Mouse (Mus musculus): ENCODE results near the gene Ebp. TPM values are rescaled to one million over a fixed set of nuclear protein-coding genes. Genes with fewer than 3 reads are reported as not detected.
A peak's percentile ranks its signal among the peaks of the same experiment; 100 is the strongest.

Ebp gene
- polyA plus RNA-seq, 1 experiment from 2014 or later = 41.1 TPM

DNA sequence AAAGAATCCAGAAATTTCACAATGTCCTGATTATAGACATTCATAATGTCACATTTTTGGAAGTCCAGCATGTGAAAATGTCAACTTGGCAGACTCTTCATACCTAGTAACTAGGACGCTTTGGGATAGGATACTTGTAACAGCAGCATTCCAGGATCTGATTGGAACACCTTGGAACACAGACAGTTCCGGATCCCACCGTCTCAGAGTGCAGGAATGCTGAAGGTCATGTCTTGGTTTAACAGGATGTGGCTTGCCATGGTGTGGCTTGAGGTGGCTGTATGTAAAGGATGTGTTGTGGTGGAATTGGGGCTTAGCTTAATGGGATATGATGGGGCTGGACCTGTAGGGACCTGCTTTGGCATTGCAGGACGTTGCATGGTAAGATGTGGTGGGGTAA lies 11.8 kb upstream of the Ebp start:
- no peak overlapping the region for H3K4me2 ChIP-seq (replicated peaks; ENCODE audit: low read depth, low read length)
- H3K4me1 ChIP-seq (ENCODE audit: control insufficient read depth, insufficient read depth, low read length) = no peaks in the 10 kb centered on the region
- no peaks in the 10 kb centered on the region for H3K27me3 ChIP-seq (ENCODE audit: control insufficient read depth, insufficient read depth, low read length)
- H3K4me3 ChIP-seq (ENCODE audit: low read depth, low read length) = no peak overlapping the region
- 65% methylated on average over 4 of the region's 4 CpGs for WGBS
- H3K9ac ChIP-seq (replicated peaks; ENCODE audit: low read depth, low read length) = no peak overlapping the region
- ATAC-seq (ENCODE audit: insufficient number of reproducible peaks, insufficient read depth, low FRiP score, low read depth) = no peak
- no peaks in the 10 kb centered on the region for H3K9me3 ChIP-seq (ENCODE audit: control insufficient read depth, low read depth, low read length)
- no peak overlapping the region for H3K27ac ChIP-seq (ENCODE audit: low read length)
- H3K36me3 ChIP-seq (ENCODE audit: control insufficient read depth, insufficient read depth, low read length) = no peaks in the 10 kb centered on the region

DNA sequence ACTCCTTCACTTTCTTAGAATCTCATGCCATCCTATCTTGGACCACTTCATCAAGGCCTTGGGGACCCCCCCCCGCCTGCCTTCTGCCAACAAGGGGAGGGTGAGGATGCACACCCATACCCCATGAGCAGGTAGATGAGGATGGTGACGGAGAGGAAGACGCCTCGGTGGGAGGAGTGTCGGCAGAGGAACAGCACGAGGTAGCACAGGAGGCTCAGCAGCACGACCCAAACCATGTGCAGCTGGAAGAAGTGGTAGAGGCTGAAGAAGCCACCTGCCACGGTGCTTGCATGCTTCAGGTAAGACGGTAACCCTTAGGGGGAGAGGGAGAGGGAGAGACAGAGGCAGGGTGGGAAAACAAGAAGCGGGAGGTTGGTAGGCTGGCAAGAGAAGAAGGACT lies 10.8 kb upstream of the Ebp start:
- H3K9me3 ChIP-seq (ENCODE audit: control insufficient read depth, low read depth, low read length) = no peaks in the 10 kb centered on the region
- no peak overlapping the region for H3K9ac ChIP-seq (replicated peaks; ENCODE audit: low read depth, low read length)
- no peaks in the 10 kb centered on the region for H3K36me3 ChIP-seq (ENCODE audit: control insufficient read depth, insufficient read depth, low read length)
- ATAC-seq (ENCODE audit: insufficient number of reproducible peaks, insufficient read depth, low FRiP score, low read depth) = no peak
- H3K4me1 ChIP-seq (ENCODE audit: control insufficient read depth, insufficient read depth, low read length) = no peaks in the 10 kb centered on the region
- no peak overlapping the region for H3K4me3 ChIP-seq (ENCODE audit: low read depth, low read length)
- WGBS = 84% methylated on average over 10 of the region's 10 CpGs
- no peaks in the 10 kb centered on the region for H3K27me3 ChIP-seq (ENCODE audit: control insufficient read depth, insufficient read depth, low read length)
- no peak overlapping the region for H3K27ac ChIP-seq (ENCODE audit: low read length)
- H3K4me2 ChIP-seq (replicated peaks; ENCODE audit: low read depth, low read length) = no peak overlapping the region

DNA sequence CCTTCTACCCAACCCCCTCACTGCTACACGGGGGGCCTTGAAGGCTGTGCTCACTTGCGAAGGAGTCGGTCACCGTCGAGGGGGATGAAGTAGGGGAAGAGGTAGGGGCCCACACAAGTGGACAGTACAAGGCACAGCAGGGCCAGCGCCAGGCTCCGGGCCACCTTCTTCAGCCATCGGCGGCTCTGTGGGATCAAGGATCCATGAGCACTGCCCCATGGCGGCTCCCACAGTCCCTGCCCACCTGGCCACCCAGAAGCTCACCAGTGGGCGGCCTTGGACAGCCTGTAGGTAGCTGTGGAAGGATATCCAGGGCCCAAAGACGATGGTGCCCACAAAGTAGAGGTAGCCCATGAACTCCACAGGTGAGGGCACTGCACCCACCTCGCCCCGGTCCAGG lies 9.8 kb upstream of the Ebp start:
- Histone ChIP-seq H3K36me3 (ENCODE audit: control insufficient read depth, insufficient read depth, low read length) (no peaks in the 10 kb centered on the region), H3K27me3 (ENCODE audit: control insufficient read depth, insufficient read depth, low read length) (no peaks in the 10 kb centered on the region), H3K4me2 (replicated peaks; ENCODE audit: low read depth, low read length) (no peak overlapping the region), H3K9ac (replicated peaks; ENCODE audit: low read depth, low read length) (no peak overlapping the region), H3K27ac (ENCODE audit: low read length) (no peak overlapping the region), H3K4me1 (ENCODE audit: control insufficient read depth, insufficient read depth, low read length) (no peaks in the 10 kb centered on the region), H3K9me3 (ENCODE audit: control insufficient read depth, low read depth, low read length) (no peaks in the 10 kb centered on the region), H3K4me3 (ENCODE audit: low read depth, low read length) (no peak overlapping the region)
- no peak for ATAC-seq (ENCODE audit: insufficient number of reproducible peaks, insufficient read depth, low FRiP score, low read depth)
- 89% methylated on average over 14 of the region's 14 CpGs for WGBS

DNA sequence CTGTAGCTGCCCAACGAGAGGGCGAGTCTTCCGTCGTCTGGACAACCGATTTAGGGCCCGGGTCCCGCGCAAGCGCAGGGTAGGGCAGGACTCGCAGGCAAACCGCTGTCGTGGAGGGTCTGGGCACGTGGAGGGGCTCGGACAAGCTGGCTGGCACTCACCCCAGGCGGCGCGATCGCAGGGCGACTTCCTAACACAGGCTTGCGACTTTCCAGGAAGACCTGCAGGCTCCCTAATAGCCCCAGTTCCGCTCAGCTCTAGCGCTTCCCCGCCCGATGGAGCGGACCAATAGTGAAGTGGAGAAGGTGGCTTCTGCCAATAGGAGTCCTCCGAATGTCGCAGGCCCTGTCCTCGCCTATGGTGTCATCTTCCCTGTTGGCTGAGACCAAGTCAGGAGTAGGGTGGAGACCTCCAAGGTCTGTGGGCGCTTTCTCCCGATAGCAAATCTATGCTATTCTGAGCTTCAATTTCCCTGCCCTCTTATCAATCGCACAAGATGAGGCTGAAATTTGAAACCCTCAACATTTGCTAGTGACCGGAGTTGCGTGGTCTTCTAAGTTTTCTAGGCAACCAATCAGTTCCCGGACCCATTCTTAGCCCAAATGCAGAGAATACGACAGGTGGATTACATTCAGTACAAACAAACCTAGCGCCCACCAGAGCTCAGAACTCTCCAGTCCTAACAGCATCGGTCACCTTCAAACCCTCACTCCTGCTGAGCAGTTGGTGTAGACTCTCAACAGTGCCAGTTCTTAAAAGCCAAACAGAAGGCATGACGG lies 483 bp downstream of the Ebp start:
- H3K4me1 ChIP-seq (ENCODE audit: control insufficient read depth, insufficient read depth, low read length) = no peaks in the 10 kb centered on the region
- ATAC-seq (ENCODE audit: insufficient number of reproducible peaks, insufficient read depth, low FRiP score, low read depth) = peak; percentile 97
- no peaks in the 10 kb centered on the region for H3K27me3 ChIP-seq (ENCODE audit: control insufficient read depth, insufficient read depth, low read length)
- no peaks in the 10 kb centered on the region for H3K9me3 ChIP-seq (ENCODE audit: control insufficient read depth, low read depth, low read length)
- H3K4me3 ChIP-seq (ENCODE audit: low read depth, low read length) = peak overlapping the region; percentile 43
- 20% methylated on average over 38 of the region's 38 CpGs for WGBS
- no peak overlapping the region for H3K27ac ChIP-seq (ENCODE audit: low read length)
- H3K9ac ChIP-seq (replicated peaks; ENCODE audit: low read depth, low read length) = peak overlapping the region; percentile 36
- H3K36me3 ChIP-seq (ENCODE audit: control insufficient read depth, insufficient read depth, low read length) = no peaks in the 10 kb centered on the region
- peak overlapping the region; percentile 51 for H3K4me2 ChIP-seq (replicated peaks; ENCODE audit: low read depth, low read length)

DNA sequence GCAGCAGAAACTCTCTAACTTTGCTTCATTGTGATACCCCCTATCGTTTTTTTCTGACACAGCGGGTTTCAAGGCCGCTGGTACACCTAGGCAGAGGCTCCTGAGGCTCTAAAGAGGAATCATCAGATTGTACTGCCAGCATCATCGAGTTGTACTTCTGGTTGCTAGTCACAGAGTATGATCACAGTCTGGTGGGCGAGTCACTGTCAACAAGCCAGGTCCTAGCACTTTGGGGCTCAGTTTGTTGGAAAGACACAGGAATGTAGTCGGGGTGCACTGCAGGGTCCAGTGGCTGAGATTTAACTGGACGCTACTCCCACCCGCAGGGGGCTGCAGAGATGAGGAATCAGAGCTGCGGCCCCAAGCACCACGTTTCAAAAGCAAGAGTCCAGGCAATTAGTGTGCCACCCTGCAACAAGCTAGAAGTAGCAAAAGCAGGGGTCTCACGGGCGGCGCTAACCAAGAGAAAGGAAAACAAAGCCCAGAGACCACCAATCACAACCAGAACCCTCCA lies 1.1 kb downstream of the Ebp start:
- Histone ChIP-seq H3K9me3 (ENCODE audit: control insufficient read depth, low read depth, low read length) (no peaks in the 10 kb centered on the region), H3K4me1 (ENCODE audit: control insufficient read depth, insufficient read depth, low read length) (no peaks in the 10 kb centered on the region), H3K9ac (replicated peaks; ENCODE audit: low read depth, low read length) (peak overlapping the region; percentile 36), H3K27ac (ENCODE audit: low read length) (no peak overlapping the region), H3K27me3 (ENCODE audit: control insufficient read depth, insufficient read depth, low read length) (no peaks in the 10 kb centered on the region), H3K4me2 (replicated peaks; ENCODE audit: low read depth, low read length) (peak overlapping the region; percentile 51), H3K36me3 (ENCODE audit: control insufficient read depth, insufficient read depth, low read length) (no peaks in the 10 kb centered on the region), H3K4me3 (ENCODE audit: low read depth, low read length) (peak overlapping the region; percentile 43)
- ATAC-seq (ENCODE audit: insufficient number of reproducible peaks, insufficient read depth, low FRiP score, low read depth) = no peak
- 18% methylated on average over 13 of the region's 13 CpGs for WGBS

DNA sequence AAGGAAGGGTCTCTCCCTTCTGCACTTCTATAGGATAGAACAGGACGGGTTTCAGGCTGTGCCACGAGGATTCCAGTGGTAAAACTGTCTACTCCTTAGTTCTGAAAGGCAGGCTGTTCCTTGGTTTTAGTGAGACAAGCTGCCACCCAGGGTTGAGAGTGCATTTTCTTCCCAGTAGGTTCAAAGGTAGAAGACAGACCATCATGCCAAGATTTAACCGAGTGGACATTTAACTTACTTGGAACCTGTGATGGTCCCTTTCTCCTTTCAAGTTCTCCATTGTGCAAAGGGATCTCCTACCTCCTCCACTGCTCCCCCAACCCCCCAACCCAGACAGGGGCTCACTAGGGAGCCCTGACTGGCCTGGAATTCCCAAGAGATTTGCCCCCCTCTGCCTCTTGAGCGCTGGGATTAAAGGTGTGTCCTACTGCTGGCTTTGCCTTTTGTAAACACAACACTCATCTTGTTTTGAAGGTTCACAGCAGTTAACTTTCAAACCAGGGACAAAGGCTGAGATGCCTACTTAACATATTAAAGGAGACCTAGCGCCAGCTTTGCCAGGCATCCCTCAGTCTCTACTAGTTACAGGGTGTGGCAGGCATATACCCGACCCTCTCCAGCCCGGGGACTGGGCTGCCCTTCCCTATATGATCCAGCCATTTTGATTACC lies 10.3 kb downstream of the Ebp start:
- H3K36me3 ChIP-seq (ENCODE audit: control insufficient read depth, insufficient read depth, low read length) = no peaks in the 10 kb centered on the region
- ATAC-seq (ENCODE audit: insufficient number of reproducible peaks, insufficient read depth, low FRiP score, low read depth) = no peak
- H3K9me3 ChIP-seq (ENCODE audit: control insufficient read depth, low read depth, low read length) = no peaks in the 10 kb centered on the region
- no peaks in the 10 kb centered on the region for H3K27me3 ChIP-seq (ENCODE audit: control insufficient read depth, insufficient read depth, low read length)
- no peak overlapping the region for H3K27ac ChIP-seq (ENCODE audit: low read length)
- H3K4me1 ChIP-seq (ENCODE audit: control insufficient read depth, insufficient read depth, low read length) = no peaks in the 10 kb centered on the region
- no peak overlapping the region for H3K4me3 ChIP-seq (ENCODE audit: low read depth, low read length)
- H3K4me2 ChIP-seq (replicated peaks; ENCODE audit: low read depth, low read length) = no peak overlapping the region
- H3K9ac ChIP-seq (replicated peaks; ENCODE audit: low read depth, low read length) = no peak overlapping the region
- WGBS = 18% methylated on average over 7 of the region's 7 CpGs

DNA sequence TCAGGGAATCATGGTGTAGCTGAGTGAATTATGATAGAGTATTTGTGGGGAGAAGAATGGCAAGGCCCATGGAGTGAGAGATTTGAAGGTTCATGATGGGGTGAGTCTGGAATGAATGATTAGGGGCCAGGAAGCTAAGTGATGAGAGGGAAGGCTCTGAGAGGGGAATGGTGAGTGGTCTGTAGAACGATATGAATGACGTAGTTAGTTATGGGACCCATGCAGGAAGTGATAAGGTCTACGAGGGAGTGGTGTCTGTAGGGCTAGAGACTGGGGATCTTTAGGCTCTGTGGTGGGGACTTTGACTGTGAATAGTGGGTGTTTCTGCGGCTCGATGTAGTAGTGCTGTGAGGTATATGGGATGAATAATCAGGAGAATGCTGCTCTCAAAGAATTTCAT lies 13.7 kb downstream of the Ebp start:
- no peak overlapping the region for H3K9ac ChIP-seq (replicated peaks; ENCODE audit: low read depth, low read length)
- no peak overlapping the region for H3K4me2 ChIP-seq (replicated peaks; ENCODE audit: low read depth, low read length)
- H3K36me3 ChIP-seq (ENCODE audit: control insufficient read depth, insufficient read depth, low read length) = no peaks in the 10 kb centered on the region
- H3K4me1 ChIP-seq (ENCODE audit: control insufficient read depth, insufficient read depth, low read length) = 0 out of 2 replicates have a peak, but pooled peaks cover 2% of the 10 kb centered on the region
- no peaks in the 10 kb centered on the region for H3K9me3 ChIP-seq (ENCODE audit: control insufficient read depth, low read depth, low read length)
- H3K4me3 ChIP-seq (ENCODE audit: low read depth, low read length) = no peak overlapping the region
- no peak for ATAC-seq (ENCODE audit: insufficient number of reproducible peaks, insufficient read depth, low FRiP score, low read depth)
- H3K27ac ChIP-seq (ENCODE audit: low read length) = no peak overlapping the region
- no peaks in the 10 kb centered on the region for H3K27me3 ChIP-seq (ENCODE audit: control insufficient read depth, insufficient read depth, low read length)
- 79% methylated on average over 5 of the region's 5 CpGs for WGBS

DNA sequence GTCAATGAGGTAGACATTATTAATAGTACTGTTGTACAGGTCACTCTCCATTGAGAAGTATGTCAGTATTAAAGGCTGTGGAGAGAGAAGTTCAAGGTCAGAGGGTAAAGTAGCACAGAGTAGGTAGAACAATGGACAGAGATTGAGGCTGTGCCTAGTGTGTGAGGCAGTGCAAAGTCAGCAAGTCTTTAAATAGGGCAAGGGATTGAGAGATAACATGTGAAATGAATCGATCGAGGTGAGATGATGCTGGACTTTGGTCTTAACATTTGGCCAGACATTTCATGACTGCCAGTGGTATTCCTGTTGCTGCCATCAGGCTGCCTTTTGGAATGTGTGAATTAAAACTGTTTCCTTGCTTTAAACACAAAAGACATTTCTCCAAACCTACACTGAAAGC lies 14.4 kb downstream of the Ebp start:
- H3K4me3 ChIP-seq (ENCODE audit: low read depth, low read length) = no peak overlapping the region
- H3K4me1 ChIP-seq (ENCODE audit: control insufficient read depth, insufficient read depth, low read length) = 0 out of 2 replicates have a peak, but pooled peaks cover 4% of the 10 kb centered on the region
- WGBS = 90% methylated on average over 2 of the region's 2 CpGs
- no peak overlapping the region for H3K4me2 ChIP-seq (replicated peaks; ENCODE audit: low read depth, low read length)
- H3K27me3 ChIP-seq (ENCODE audit: control insufficient read depth, insufficient read depth, low read length) = no peaks in the 10 kb centered on the region
- no peak overlapping the region for H3K27ac ChIP-seq (ENCODE audit: low read length)
- no peaks in the 10 kb centered on the region for H3K9me3 ChIP-seq (ENCODE audit: control insufficient read depth, low read depth, low read length)
- ATAC-seq (ENCODE audit: insufficient number of reproducible peaks, insufficient read depth, low FRiP score, low read depth) = no peak
- no peak overlapping the region for H3K9ac ChIP-seq (replicated peaks; ENCODE audit: low read depth, low read length)
- H3K36me3 ChIP-seq (ENCODE audit: control insufficient read depth, insufficient read depth, low read length) = no peaks in the 10 kb centered on the region

Data from stomach, embryonic 14.5 days (tissue).